Mouse (Mus musculus) CH12.LX (cell line): ENCODE measurements at regions not wholly inside any gene's neighbourhood (a gene's known extent, or its start where the extent isn't known, plus 50 kb on each side); places are given as distances from the start of the nearest gene placed in this dataset.

Source experiments
- CTCF ChIP-seq, 2 experiments: IDR thresholded peaks in 1 of 2; conservative IDR thresholded peaks in 1 of 2; 2 replicates each; pipeline ENCODE4 v1.5.1; 2011 to 2012; ENCODE audit warnings: low read depth in 2 of 2, low read length in 2 of 2, improper control_type of control experiment in 1 of 2, inconsistent platforms in 1 of 2, mild to moderate bottlenecking in 1 of 2, moderate library complexity in 1 of 2
- POLR2A ChIP-seq: IDR thresholded peaks from 2 replicates; pipeline ENCODE4 v1.6.1; 2011; ENCODE audit warnings: low read depth, mild to moderate bottlenecking, improper control_type of control experiment, low read length

- no peak for TF ChIP-seq CTCF (conservative IDR thresholded peaks at IDR 0.05 in 1 of 2, IDR thresholded peaks at IDR 0.05 in 1 of 2; ENCODE audit: low read depth in 2 of 2, low read length in 2 of 2)
- TF ChIP-seq POLR2A: no peak
Measured at GRCm38 (mm10) chr10:119045059-119045458, 175.1 kb upstream of the Dyrk2 start.
